Mouse (Mus musculus) cortical plate, adult 2 months (tissue): Measurements from ENCODE around the gene Fuom.
A peak's percentile ranks its signal among the peaks of the same experiment; 100 is the strongest.

ENCODE experiments used
- CTCF ChIP-seq: fragments of 200-500 bp; IDR thresholded peaks from 2 replicates; pipeline ENCODE4 v1.5.1; 2011; ENCODE audit warnings: mild to moderate bottlenecking, control low read depth, low read length; ENCODE audit not compliant: insufficient read depth; ENCODE audit errors: extremely low read depth
- POLR2A ChIP-seq: fragments of 200-500 bp; IDR thresholded peaks from 2 replicates; pipeline ENCODE4 v1.6.1; 2011; ENCODE audit warnings: mild to moderate bottlenecking, low read length, control low read depth; ENCODE audit not compliant: insufficient read depth; ENCODE audit errors: extremely low read depth

DNA sequence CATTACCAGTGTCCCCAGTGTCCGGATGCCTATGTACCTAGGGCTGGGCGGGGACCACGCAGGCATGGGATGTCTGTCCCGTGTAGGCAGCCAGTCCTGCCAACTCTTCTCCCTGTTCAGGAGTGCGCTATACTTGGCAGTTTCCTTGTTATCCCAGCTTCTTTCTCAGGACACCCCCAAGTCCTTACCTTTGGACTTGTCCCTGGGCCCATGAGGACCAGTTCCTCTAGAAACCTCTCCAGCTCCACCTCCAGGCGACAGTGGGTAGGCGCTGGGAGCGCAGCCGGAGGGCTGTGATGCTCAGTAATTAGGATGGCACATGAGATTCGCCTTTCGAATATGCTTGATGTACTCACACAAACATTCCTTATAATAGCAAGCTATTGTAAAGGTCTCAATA is 39.9 kb downstream of the Fuom start:
- TF ChIP-seq POLR2A (no peak), CTCF (peak; percentile 36)
